Mouse (Mus musculus): ENCODE results near the gene Slc16a1. TPM values are rescaled to one million over a fixed set of nuclear protein-coding genes. Genes with fewer than 3 reads are reported as not detected.

Slc16a1 gene
- polyA plus RNA-seq, 1 experiment from 2014 or later: 29.6 TPM

DNA sequence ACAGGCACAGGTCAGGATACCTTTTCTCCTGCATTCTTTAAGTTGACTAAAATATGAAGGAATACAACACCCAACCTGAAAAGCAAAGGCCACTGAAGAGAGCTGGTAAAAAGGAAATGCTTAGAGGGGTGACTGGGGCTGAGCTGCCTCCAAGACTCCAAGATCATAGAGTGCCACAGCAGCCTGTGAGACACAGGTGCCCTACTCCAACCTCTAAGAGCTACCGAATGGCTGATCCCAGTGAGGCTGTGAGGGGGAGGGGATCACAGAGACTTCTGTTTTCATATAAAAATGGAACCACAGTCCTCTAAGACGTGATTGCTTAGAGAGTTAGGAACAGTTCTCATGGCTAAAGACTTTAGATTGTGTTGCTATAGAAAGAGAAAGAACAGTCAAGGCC is 23.3 kb upstream of the Slc16a1 start:
- Histone ChIP-seq H3K4me3 (no peak overlapping the region), H3K4me1 (peaks cover 7% of the 10 kb centered on the region; the same call in 1 of the 2 replicates), H3K9ac (no peak overlapping the region), H3K27ac (no peak overlapping the region), H3K4me2 (no peak overlapping the region), H3K36me3 (no peaks in the 10 kb centered on the region), H3K9me3 (no peaks in the 10 kb centered on the region), H3K27me3 (no peaks in the 10 kb centered on the region)
- no peak for ATAC-seq (ENCODE audit: insufficient number of reproducible peaks, insufficient read depth, low FRiP score, low TSS enrichment, low read depth)
- WGBS: 69% methylated on average over 2 of the region's 2 CpGs

DNA sequence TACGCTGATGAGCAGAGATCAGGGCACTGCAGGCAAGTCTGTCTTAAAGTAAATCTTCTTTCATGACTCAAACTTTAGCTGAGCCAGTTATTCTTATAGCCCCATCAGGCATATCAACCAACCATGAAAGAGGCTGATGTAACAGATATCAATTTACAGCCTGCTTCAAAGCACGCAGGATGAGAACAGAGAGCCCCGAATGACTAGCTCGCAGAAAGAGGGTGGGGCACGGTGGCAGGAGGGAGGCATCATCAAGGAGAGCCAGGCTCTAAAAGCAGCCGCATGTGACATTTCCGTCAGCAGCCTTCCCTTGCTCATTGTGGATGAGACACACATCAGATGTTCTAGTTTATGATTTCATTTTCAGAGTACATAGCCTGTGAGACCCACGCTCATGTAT is 22.3 kb upstream of the Slc16a1 start:
- H3K9ac ChIP-seq: no peak overlapping the region
- no peaks in the 10 kb centered on the region for H3K9me3 ChIP-seq
- H3K27me3 ChIP-seq: no peaks in the 10 kb centered on the region
- ATAC-seq (ENCODE audit: insufficient number of reproducible peaks, insufficient read depth, low FRiP score, low TSS enrichment, low read depth): no peak
- WGBS: 20% methylated on average over 8 of the region's 8 CpGs
- H3K36me3 ChIP-seq: no peaks in the 10 kb centered on the region
- H3K4me3 ChIP-seq: no peak overlapping the region
- peaks cover 7% of the 10 kb centered on the region; the same call in 1 of the 2 replicates for H3K4me1 ChIP-seq
- H3K4me2 ChIP-seq: peak overlapping the region; percentile 29; the same call in 1 of the 2 replicates
- H3K27ac ChIP-seq: no peak overlapping the region

DNA sequence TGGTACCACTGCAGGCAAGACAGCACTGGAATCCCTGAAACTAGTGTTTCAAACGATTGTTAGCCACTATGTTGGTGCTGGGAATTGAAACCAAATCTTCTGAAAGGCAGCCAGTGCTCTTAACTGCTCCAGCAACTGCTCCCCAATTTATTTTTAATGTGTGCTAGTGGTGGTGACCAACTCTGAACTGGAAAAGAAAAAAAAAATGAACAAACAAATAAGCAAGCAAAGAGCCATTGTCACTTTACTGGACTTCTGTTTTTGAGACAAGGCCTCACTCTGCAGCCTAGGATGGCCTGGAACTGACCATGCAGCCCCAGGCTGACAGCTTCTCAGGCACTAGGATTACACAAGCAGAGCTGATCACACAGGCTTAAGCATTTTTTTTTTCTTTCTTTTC is 16.6 kb upstream of the Slc16a1 start:
- no peaks in the 10 kb centered on the region for H3K27me3 ChIP-seq
- H3K27ac ChIP-seq: no peak overlapping the region
- no peak for ATAC-seq (ENCODE audit: insufficient number of reproducible peaks, insufficient read depth, low FRiP score, low TSS enrichment, low read depth)
- H3K36me3 ChIP-seq: no peaks in the 10 kb centered on the region
- no peak overlapping the region for H3K9ac ChIP-seq
- H3K4me2 ChIP-seq: no peak overlapping the region
- no peaks in the 10 kb centered on the region for H3K4me1 ChIP-seq
- WGBS: 39% methylated on average over 1 of the region's 1 CpGs
- H3K9me3 ChIP-seq: no peaks in the 10 kb centered on the region
- no peak overlapping the region for H3K4me3 ChIP-seq

DNA sequence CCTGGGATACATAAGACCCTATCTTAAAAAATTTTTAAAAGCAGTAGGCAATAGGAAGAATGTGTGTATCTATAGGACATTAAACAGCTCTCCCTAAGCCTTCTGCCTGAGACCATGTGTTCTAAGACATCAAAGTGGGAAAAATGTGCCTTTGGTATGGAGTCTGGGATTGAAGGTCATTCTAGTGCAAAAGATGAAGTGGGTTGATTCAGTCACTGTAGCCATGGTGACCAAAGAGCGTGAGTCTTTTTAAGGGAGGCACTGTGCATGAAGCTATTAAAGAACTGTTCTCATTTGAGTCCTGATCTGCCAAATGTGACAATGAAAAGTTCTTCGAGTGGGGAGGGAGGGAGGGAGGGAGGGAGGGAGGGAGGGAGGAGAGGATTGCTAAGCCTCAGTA is 8.7 kb upstream of the Slc16a1 start:
- no peak overlapping the region for H3K9ac ChIP-seq
- no peak overlapping the region for H3K4me3 ChIP-seq
- H3K4me2 ChIP-seq: no peak overlapping the region
- no peak for ATAC-seq (ENCODE audit: insufficient number of reproducible peaks, insufficient read depth, low FRiP score, low TSS enrichment, low read depth)
- WGBS: 78% methylated on average over 2 of the region's 2 CpGs
- no peak overlapping the region for H3K27ac ChIP-seq
- H3K4me1 ChIP-seq: no peaks in the 10 kb centered on the region
- H3K27me3 ChIP-seq: no peaks in the 10 kb centered on the region
- no peaks in the 10 kb centered on the region for H3K9me3 ChIP-seq
- no peaks in the 10 kb centered on the region for H3K36me3 ChIP-seq

DNA sequence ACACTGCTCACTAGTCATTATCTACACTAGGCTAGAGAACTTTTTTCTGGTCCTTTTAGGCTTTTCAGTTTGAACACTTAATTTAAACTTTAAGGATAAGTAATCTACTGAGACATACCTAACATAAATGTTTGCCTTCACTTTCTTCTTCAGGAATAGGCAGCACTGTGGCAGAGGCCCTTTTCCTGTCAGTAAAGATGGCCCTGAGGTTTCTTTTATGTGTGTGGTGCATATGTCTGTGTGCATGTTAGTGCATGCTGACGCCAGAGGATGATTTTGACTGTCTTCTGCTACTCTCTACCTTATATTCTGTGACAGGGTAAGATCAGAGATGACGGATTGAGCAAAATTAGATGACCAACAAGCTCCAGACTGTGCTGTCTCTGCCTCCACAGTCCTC is 7.5 kb upstream of the Slc16a1 start:
- no peak overlapping the region for H3K9ac ChIP-seq
- WGBS: 70% methylated on average over 2 of the region's 2 CpGs
- ATAC-seq (ENCODE audit: insufficient number of reproducible peaks, insufficient read depth, low FRiP score, low TSS enrichment, low read depth): no peak
- H3K4me3 ChIP-seq: no peak overlapping the region
- H3K9me3 ChIP-seq: no peaks in the 10 kb centered on the region
- H3K27me3 ChIP-seq: no peaks in the 10 kb centered on the region
- no peaks in the 10 kb centered on the region for H3K36me3 ChIP-seq
- H3K4me2 ChIP-seq: no peak overlapping the region
- H3K27ac ChIP-seq: no peak overlapping the region
- no peaks in the 10 kb centered on the region for H3K4me1 ChIP-seq

DNA sequence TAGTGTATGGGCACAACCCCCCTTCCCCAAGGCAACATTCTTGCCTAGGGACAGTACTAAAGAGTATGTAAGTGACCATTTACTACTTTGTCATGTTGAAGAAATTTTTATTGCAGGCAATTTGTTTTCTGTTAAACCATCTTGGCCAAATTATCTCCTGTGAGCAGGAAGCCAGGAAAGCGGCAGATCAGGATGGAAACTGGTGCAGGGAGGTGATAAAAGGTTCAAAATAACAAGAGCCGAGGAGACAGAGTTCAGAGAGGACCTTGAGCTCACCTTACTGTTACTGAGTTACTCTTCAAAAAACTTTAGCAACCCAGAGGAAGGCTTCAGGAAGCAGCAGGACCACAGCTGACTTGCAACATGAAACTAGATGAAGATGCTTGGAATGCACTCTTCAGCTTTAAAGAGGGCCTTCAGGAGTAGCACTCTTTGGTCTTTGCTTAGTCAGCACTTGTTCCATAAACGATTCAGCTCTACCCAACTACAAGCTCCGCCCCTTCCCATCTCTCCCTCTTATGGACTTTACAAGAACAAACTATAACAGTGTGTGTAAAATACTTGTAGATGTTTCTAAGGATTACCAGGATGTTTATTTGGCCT is 5.8 kb upstream of the Slc16a1 start:
- Histone ChIP-seq H3K27ac (no peak overlapping the region), H3K9me3 (no peaks in the 10 kb centered on the region), H3K4me2 (no peak overlapping the region), H3K27me3 (no peaks in the 10 kb centered on the region), H3K9ac (no peak overlapping the region), H3K4me1 (0 out of 2 replicates have a peak, but pooled peaks cover 7% of the 10 kb centered on the region), H3K36me3 (no peaks in the 10 kb centered on the region), H3K4me3 (no peak overlapping the region)
- 79% methylated on average over 4 of the region's 4 CpGs for WGBS
- ATAC-seq (ENCODE audit: insufficient number of reproducible peaks, insufficient read depth, low FRiP score, low TSS enrichment, low read depth): no peak

DNA sequence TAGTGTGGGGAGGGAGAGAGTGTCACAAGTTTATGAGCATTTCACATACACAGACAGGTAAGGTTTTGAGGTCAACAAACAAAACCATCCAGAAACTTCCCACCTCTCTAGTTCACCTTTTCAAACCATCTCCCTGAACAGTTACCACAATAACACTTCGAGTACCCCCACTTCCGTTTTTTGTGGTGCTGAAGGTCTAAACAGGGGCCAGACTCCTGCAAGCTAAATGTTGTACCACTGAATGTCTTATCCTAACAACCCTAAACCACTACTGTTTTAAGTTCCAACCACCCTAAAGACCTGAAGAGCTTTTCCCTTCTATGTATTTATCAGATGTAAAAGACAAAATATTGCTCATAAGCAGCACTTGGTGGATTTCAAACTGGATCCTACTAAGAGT is 2.0 kb upstream of the Slc16a1 start:
- Histone ChIP-seq H3K4me2 (no peak overlapping the region), H3K9ac (no peak overlapping the region), H3K4me3 (no peak overlapping the region), H3K27me3 (no peaks in the 10 kb centered on the region), H3K36me3 (no peaks in the 10 kb centered on the region), H3K9me3 (no peaks in the 10 kb centered on the region), H3K4me1 (peaks cover 15% of the 10 kb centered on the region), H3K27ac (no peak overlapping the region)
- whole genome bisulfite sequencing: 91% methylated on average over 2 of the region's 2 CpGs
- ATAC-seq (ENCODE audit: insufficient number of reproducible peaks, insufficient read depth, low FRiP score, low TSS enrichment, low read depth): no peak

DNA sequence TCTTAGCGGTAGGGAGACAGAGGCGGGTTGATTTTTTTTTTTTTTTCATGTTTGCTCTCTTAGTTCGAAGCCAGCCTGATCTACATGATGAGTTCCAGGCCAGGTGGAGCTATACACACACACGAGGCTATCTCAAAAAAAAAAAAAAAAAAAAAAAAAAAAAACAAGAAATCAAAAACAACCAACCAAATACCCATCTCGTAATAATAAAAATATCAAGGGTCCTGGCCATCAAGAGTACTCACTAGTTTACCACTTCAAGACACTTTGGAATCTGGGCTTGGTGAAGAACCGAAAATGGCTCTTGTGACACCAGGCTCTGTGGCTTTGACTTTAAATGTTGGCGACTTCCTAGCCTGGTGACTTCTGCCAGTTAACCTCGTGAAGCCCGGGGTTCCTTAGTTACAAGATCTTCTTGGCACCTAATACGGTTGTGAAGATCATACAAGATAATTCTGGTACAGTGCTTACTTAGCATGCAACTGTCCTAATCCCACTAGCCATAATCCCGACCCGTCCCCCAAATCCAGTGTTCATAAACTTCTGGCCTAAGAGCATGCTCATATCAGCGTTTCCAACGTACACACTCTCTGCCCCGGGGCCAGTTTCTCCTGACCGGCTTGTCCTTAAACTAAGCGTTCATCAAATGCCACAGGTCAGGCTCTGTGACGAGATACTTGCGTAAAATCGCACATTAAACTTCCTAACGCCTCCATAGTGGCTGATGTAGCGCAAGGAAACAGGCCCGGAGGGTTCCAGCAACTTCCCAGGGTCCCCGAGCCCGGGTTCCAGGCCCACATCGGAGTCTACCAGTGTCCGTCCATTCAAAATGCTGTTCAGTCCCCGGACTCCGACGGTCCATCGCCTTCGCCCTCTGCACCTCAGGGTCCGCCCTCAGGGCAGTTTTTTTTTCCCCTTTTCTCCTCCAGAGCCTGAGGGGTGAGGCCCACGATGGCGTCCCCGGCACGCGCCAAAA is 753 bp upstream of the Slc16a1 start:
- Histone ChIP-seq H3K4me2 (peak overlapping the region; percentile 94), H3K27me3 (no peaks in the 10 kb centered on the region), H3K9ac (peak overlapping the region; percentile 89), H3K4me1 (peaks cover 15% of the 10 kb centered on the region), H3K4me3 (peak overlapping the region; percentile 86), H3K9me3 (no peaks in the 10 kb centered on the region), H3K27ac (peak overlapping the region; percentile 74), H3K36me3 (no peaks in the 10 kb centered on the region)
- WGBS: 13% methylated on average over 38 of the region's 38 CpGs
- ATAC-seq (ENCODE audit: insufficient number of reproducible peaks, insufficient read depth, low FRiP score, low TSS enrichment, low read depth): peak; percentile 38

DNA sequence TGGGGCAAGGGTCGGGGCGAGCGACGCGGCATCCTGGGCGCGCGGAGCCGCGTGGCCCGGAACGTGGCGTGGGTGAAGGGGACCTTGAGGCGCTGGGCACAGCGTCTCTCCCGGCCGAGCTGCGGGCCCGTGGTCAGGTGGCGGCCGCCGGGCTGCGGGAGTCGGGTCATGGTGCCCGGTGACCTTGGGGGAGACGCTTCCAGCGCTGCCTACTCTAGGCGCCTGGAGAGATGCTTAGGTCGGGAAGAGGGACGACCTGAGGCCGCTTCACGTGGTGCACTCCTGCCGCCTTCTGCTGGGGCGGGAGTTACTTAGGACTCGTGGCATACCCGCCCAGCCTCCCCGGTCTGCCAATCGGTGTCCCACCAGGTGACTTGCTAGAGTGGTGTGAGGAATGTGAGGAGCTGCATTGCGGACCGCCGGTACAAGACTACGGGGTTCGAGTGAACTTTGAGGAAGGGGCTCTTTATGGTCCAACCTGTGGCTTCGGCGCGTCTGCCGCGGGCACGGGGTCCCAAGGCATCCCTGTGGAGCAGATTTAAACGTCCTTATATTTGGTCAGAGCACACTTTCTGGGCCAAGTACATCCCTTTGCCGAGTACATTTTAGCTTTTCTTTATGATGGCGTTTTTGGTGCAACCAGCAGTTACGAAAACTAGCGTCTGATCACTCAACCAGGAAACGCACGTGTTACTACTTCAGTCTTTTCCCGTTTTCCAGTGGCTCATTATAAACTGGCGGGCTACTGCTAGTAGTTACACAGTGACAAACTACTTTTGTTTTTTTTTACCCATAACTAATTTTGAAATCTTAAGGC is 672 bp downstream of the Slc16a1 start:
- H3K4me2 ChIP-seq: peak overlapping the region; percentile 94
- H3K4me3 ChIP-seq: peak overlapping the region; percentile 86
- peak overlapping the region; percentile 89 for H3K9ac ChIP-seq
- H3K27ac ChIP-seq: peak overlapping the region; percentile 41
- H3K4me1 ChIP-seq: peaks cover 15% of the 10 kb centered on the region
- H3K9me3 ChIP-seq: no peaks in the 10 kb centered on the region
- H3K27me3 ChIP-seq: no peaks in the 10 kb centered on the region
- WGBS: under 1% methylated on average over 58 of the region's 58 CpGs
- peak; percentile 75 for ATAC-seq (ENCODE audit: insufficient number of reproducible peaks, insufficient read depth, low FRiP score, low TSS enrichment, low read depth)
- no peaks in the 10 kb centered on the region for H3K36me3 ChIP-seq

DNA sequence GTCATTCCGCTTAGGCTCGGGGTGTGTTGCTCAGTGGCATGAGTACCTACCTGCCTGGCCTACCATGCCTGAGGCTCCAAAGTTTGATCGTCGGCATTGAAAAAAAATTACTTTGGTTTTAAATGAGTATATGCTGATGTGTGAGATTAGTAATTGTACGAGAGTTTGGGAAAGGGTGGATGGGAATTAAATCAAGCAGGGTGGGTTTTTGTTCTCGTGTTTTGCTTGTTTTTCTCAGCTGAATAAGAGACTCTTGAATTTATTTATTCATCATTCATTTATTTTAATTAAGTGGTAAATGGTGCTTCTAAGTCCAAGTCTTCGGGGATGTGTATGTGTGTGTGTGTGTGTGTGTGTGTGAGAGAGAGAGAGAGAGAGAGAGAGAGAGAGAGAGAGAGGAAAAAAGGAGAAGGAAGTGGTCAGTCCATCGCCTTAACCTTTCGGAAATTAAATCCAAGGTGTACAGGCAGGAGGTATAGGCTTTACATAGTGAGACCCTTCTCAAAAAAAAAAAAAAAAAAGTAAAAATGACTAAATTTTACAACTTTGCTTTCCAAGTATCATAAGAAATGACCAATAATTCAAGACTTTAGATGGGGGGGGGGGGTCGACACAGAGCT is 1.4 kb downstream of the Slc16a1 start:
- Histone ChIP-seq H3K9ac (peak overlapping the region; percentile 89), H3K4me1 (peaks cover 15% of the 10 kb centered on the region), H3K36me3 (no peaks in the 10 kb centered on the region), H3K4me2 (peak overlapping the region; percentile 94), H3K27me3 (no peaks in the 10 kb centered on the region), H3K9me3 (no peaks in the 10 kb centered on the region), H3K4me3 (peak overlapping the region; percentile 86), H3K27ac (no peak overlapping the region)
- WGBS: 11% methylated on average over 10 of the region's 10 CpGs
- ATAC-seq (ENCODE audit: insufficient number of reproducible peaks, insufficient read depth, low FRiP score, low TSS enrichment, low read depth): no peak

DNA sequence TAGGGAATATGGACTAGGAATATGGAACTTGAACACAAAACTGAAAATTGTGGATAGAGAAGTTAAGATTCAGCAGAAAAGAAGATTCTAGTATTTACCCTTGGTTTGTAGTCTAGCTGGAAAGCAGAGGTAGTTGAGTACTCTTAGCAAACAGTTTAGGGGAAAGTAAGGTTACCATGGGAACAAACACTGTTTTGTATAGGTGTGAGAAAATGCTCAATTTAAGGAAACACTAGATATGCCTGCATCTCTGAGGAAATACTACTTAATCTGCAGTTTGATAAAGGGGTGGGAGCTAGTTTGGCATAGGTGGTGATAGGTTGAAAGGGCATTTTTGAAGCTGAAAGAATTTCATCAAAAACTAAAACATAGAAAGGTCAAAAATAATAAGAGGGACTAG is 2.4 kb downstream of the Slc16a1 start:
- Histone ChIP-seq H3K4me2 (no peak overlapping the region), H3K4me1 (peaks cover 15% of the 10 kb centered on the region), H3K27me3 (no peaks in the 10 kb centered on the region), H3K4me3 (no peak overlapping the region), H3K27ac (no peak overlapping the region), H3K36me3 (no peaks in the 10 kb centered on the region), H3K9ac (no peak overlapping the region), H3K9me3 (no peaks in the 10 kb centered on the region)
- ATAC-seq (ENCODE audit: insufficient number of reproducible peaks, insufficient read depth, low FRiP score, low TSS enrichment, low read depth): no peak

All from embryonic facial prominence, embryonic 13.5 days (tissue).